Mouse (Mus musculus): ENCODE data around the gene Mmp23. TPM values are rescaled to one million over a fixed set of nuclear protein-coding genes. Genes with fewer than 3 reads are reported as not detected.
"Not testable (repeated sequence)": the region's sequence is repeated elsewhere in the genome, so short reads cannot be mapped to it uniquely, and the experiment has no call there.

Mmp23 gene
- total RNA-seq, 2 experiments from 2014 or later: 18.8 to 25.4 TPM

DNA sequence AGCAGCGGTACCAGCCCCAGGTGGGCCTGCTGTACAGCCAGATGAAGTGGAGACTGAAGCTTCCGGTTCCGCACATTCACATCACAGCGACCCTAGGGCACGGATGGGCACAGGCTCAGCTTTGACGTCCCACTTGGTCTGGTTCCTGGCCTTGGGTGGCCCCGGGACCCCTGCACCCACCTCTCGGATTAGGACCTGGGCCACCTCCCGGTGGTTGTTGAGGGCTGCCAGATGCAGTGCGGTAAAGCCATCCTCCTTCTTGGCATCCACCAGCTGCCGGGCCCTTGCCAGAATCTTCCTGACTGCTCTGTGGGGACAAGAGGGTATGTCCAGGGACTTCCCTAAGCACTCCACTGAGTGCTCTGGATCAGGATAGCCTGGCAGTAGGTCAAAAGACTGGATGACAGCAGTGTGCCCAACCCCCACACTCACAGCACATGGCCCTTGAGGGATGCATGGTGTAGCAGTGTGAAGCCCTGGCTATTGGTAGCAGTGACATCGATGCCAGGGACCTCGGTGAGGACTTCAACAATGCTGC lies 3.1 kb upstream of the Mmp23 start:
- DNase-seq (ENCODE audit: low spot score in 2 of 2): no peak

DNA sequence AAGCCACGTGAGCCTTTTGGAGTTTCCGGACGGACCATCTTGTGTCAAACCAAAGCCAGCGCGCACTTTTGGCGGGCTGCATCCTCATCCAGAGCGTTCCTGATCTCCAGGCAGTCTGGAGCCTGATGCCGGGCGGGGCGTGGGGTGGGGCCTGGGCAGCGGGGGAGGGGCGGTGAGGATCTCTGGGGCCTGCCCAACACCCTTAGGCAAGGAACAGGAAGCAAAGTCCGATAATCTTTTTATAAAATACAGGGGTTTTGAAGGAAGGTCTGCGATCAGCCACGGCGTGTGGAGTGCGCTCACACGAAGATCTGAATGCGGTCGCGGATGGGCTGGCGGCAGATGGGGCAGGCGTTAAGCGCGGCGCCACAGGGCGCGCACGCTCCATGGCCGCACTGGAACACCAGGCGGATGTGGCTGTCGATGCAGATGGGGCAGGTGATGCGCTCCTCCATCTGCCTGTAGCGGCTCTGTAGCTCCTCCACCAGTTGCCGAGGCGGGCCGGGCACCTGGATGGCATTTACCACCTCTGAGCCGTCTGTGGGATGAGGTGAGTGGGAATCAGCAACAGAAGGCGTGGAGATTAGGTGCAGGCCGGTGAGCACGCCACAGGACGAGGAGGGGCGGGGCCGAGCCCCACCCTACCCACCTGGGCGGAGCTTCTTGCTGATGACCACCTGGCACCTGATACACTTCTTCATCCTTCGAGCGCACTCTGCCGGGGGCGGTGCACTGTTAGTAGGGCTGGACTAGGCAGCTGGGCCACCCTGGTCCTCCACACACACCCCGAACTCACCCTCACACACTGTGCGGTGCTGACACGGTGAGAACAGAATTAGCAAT lies 1.5 kb upstream of the Mmp23 start:
- DNase-seq (ENCODE audit: low spot score in 2 of 2): no peak

- no peak for DNase-seq (ENCODE audit: low spot score in 2 of 2)
These were observed 935 bp upstream of the Mmp23 start for GRCm38 (mm10) chr4:155654183-155654455.

DNA sequence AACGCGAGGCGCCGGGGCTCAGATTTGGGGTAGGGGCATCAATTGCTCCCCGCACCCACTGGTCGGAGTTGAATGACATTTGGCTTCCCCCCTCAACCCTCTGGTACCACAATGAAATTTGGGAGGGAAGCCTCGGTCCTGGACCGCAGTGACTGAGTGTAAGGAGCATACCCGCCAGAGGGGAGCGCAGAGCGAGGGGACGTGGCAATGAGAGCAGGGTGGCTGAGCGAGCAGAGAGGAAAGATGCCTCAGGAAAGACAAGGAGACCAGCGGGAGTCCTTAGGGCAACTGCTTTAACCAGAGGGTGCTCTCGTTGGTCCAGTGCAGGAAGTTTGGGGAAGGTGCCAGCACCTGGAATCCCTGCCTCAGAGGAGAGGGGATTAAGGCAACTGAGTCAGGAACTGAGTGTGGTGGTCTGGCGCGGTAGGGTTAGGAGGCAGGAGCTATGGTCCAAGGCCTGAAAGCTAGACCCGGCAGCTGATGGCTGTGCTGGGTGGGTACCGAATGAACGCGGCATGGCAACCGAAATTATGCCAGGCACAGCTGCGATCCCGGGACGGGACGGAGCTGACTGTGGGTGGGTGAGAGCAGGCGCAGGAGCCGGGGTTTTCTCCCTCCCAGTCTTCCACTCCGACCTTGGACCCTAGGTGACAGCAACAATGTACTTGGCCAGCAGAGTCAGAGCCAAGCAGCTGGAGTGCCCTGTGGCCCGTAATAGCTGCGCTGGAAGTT lies 433 bp upstream of the Mmp23 start:
- DNase-seq (ENCODE audit: low spot score in 2 of 2): no peak

DNA sequence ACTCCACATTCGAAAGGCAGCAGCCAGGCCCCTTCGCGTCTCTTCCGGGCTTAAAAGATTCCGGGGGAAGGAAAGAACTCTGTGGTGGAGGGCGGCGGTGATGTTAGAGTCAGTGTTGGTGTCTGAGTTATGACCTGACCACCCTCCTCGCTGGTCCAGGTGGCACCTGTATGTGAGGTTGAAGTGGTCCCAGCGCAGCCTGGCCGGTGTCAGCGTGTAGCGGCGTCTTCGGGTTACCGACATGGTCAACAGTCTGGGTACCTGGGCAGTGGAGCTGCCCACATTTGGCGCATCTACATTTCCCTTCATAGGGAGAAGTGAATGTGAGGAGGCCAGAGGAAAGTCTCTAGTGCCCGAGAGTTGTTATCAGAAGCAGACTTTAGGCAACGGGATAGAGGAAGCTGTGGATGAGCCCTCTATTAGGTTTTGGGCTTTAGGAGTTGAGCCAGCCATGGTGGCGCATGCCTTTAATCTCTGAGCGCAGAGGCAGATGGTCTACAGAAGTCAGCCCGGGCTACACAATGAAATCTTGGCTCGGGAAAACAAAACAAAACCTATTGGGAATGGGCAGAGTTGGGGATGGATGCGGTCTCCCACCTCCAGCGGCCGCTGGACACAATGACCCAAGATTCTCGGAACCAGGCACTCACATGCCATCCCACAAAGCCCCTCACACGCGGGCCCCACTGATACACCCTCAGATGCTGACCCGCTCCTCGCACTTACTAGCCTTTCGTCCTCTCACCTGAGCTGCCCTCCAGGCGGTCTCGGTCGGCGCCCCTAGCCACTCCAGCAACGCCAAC lies 700 bp downstream of the Mmp23 start:
- DNase-seq (ENCODE audit: low spot score in 2 of 2): no peak

DNA sequence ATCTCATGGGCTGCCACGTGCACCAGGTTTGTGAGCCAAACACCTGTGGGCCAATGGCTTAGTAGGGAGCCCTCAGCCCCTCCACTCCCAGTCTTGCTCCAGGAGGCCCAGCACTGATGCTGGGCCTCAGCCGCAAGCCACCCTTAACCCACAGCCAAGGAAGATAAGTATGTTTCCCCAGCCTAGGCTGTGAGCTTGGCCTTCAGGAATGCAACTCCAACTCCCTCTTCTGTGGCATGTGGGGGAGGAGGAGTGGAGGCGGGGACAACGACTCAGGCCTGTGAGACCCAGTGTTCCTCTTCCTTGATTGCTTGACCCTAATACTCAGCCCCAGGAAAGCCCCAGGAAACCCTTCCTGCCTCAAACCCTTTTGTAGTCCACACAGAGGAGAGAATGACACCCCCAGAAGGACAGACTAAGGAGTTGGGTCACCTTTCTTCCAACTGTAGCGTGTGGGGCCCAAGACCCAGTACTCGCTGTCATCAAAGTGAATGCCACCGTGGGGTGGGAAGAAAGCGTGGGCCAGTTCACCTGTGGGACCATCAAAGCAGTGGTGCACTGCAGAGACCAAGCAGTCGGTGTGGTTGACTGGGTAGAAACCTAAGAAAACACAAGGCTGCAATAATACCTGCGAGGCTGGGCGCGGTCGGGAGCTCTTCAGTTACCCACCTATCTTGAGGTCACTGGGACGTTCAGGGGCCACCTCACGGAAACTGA lies 1.5 kb downstream of the Mmp23 start:
- no peak for DNase-seq (ENCODE audit: low spot score in 2 of 2)

GRCm38 (mm10) chr4:155649355-155649754 lies 3.8 kb downstream of the Mmp23 start:
- DNase-seq (ENCODE audit: low spot score in 2 of 2): no peak

DNA sequence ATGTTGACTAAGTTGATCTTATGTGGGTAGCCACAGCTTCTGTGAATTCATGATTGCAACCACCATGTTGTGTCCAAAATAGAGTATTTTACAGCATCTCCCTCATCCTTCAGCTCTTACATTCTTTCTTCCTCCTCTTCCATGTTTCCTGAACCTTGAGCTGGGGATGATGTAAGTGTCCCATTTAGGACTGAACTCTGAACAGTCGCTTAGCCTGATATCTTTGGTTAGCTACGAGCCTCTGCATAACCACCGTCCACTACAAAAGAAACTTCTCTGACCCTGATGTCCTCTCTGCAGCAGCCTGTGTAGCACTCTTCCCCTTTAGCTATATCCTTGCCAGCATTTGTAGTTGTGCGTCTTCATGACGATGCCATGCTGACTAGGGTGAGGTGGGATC lies 7.5 kb downstream of the Mmp23 start:
- no peak for DNase-seq (ENCODE audit: low spot score in 2 of 2)

DNA sequence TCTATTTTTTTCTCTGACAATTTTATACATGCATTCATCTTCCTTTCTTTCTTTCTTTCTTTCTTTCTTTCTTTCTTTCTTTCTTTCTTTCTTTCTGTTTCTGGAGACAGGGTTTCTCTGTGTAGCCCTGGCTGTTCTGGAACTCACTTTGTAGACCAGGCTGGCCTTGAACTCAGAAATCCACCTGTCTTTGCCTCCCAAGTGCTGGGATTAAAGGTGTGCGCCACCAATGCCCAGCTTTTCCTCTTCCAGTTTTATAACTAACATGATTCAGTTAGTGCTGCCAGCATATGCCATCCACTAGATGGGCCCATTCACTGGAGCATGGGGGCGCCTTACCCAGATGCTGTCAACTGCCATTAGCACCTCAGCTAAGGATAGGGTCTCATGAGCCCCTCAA lies 7.9 kb downstream of the Mmp23 start, which contains the start of gene Gm10563:
Gm10563 (minus strand) TSS at position 101 of the 400 bp plus-strand sequence.
- DNase-seq (ENCODE audit: low spot score in 2 of 2): not testable (repeated sequence)

DNA sequence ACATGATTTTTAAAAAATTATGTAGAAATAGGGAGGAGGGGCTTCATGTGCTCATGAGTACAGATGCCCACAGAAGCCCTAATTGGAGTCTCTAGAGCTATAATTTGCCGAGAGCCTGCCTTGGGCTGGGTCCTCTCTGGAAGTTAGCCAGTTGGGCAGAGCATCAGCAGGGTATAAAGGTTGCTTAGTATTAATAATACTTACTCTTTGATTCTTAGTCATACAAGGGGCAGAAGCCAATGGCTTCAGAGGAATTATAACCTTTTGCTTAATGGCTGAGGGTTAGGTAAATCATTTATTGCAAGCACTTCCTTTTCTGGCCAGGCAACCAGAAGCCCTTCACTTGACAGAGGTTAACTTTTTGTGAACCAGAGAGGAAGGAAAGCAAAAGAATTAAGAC lies 9.7 kb downstream of the Mmp23 start:
- DNase-seq (ENCODE audit: low spot score in 2 of 2): no peak

- no peak for DNase-seq (ENCODE audit: low spot score in 2 of 2)
These were observed 17.3 kb downstream of the Mmp23 start for GRCm38 (mm10) chr4:155635766-155636499.

- DNase-seq (ENCODE audit: low spot score in 2 of 2): no peak
These were observed 22.9 kb downstream of the Mmp23 start for GRCm38 (mm10) chr4:155630267-155630666.

GRCm38 (mm10) chr4:155624338-155625291 lies 28.6 kb downstream of the Mmp23 start, which contains the start of gene Cdk11b:
Gene Cdk11b, plus strand, starts transcription at chr4:155624854.
- DNase-seq (ENCODE audit: low spot score in 2 of 2): peak; percentile 84

DNA sequence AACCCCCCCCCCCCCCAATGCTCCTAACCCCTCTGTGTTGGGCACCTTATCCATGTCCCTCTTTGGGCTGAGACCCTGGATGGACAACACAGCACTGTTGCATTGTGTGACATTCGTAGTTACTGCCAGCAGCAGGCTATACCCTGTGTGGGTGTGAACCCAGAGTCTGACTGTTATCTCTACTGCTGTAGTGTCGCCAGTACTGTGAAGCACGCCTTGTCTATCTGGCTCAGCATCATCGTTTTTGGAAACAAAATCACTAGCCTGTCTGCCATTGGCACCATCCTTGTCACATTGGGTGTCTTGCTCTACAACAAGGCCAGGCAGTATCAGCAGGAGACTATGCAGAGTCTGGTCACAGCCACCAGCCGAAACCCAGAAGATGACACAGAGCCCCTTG lies 34.9 kb downstream of the Mmp23 start:
- DNase-seq (ENCODE audit: low spot score in 2 of 2): no peak

DNA sequence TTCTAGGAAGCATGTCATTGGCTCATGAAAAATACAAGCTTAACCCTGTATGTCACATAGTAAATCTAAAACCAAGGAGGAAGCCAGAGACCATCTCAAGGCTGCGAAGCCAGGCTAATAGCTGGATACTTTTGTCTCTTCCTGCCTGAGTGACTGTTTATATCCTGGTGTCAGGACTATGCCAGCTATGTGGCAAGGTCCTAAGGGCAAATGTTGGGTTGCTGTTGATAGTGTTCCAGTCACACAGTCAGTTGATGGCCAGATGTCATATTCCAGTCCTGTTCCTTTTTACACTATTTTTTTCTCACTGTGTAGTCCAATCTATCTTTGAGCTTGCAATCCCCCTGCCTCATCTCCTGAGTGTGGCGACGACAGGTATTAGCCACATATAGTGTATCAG lies 39.9 kb downstream of the Mmp23 start:
- no peak for DNase-seq (ENCODE audit: low spot score in 2 of 2)

- no peak for DNase-seq (ENCODE audit: low spot score in 2 of 2)
These were observed 41.3 kb downstream of the Mmp23 start for GRCm38 (mm10) chr4:155611860-155612259.

- no peak for DNase-seq (ENCODE audit: low spot score in 2 of 2)
These were observed 46.4 kb downstream of the Mmp23 start for GRCm38 (mm10) chr4:155606825-155607224.

GRCm38 (mm10) chr4:155605132-155605531 lies 48.1 kb downstream of the Mmp23 start:
- no peak for DNase-seq (ENCODE audit: low spot score in 2 of 2)

DNA sequence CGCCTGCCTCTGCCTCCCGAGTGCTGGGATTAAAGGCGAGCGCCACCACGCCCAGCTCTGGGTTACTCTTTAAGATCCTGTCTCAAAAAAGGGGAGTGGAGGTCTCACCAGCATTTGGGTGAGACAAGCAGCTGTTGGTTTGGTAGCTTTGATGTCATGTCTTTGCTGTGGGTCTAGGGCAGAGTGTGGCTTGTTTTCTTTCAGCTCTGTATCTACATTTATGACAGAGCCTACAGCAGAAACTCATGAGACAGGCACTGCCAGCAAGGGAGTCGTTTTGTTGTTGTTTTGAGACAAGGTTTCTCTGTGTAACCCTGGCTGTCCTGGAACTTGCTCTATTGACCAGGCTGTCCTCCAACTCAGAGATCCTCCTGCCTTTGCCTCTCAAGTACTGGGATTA lies 49.4 kb downstream of the Mmp23 start:
- no peak for DNase-seq (ENCODE audit: low spot score in 2 of 2)
